Mouse (Mus musculus) erythroblast, embryonic 14.5 days (primary cell): ENCODE measurements around the gene Mindy1.

Source experiments
- GATA1 ChIP-seq: IDR thresholded peaks from 2 replicates; pipeline ENCODE4 v1.6.1; 2012; ENCODE audit warnings: low read length, inconsistent platforms, mixed read lengths
- TAL1 ChIP-seq: IDR thresholded peaks from 3 replicates; pipeline ENCODE4 v1.6.1; 2012; ENCODE audit warnings: low read length, inconsistent platforms, mixed read lengths

DNA sequence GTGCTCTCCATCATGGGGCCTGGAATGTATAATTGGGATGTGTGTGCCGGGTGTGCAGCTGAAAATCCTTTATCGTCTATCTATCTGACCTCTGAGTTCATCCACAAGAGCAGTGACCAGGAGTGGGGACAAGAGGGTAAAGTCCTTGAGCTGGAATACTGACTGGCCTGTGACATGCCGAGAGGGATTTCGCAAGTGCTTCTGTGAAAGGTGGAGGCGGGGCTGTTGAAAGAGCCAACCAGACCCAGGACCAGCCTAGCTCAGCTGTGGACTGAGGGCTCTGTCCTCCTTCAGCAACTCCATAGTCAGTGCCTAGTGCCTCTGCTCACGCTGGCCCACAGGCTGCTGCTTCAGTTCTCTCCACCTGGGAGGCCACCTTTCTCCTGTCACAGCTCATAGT lies 37.4 kb downstream of the Mindy1 start:
- no peak for TF ChIP-seq GATA1
- TF ChIP-seq TAL1 = no peak
